Mouse (Mus musculus) Muller cell, postnatal 12 days (primary cell): ENCODE data around the gene Golga2.

Source experiments
- DNase-seq: peaks from one replicate; pipeline ENCODE4 v3.0.0-alpha.2; 2015; ENCODE audit errors: inconsistent ontology term

Golga2 gene

GRCm38 (mm10) chr2:32287334-32287840 is at the start of gene Golga2:
Gene Golga2, plus strand, starts transcription at chr2:32287384.
- no peak for DNase-seq

GRCm38 (mm10) chr2:32237571-32237970 is 49.6 kb upstream of the Golga2 start:
- no peak for DNase-seq

- no peak for DNase-seq
Observed at GRCm38 (mm10) chr2:32238708-32239435, 48.3 kb upstream of the Golga2 start.

GRCm38 (mm10) chr2:32240591-32240990 is 46.6 kb upstream of the Golga2 start:
- no peak for DNase-seq

- DNase-seq: no peak
Observed at GRCm38 (mm10) chr2:32242986-32243385, 44.2 kb upstream of the Golga2 start.

- DNase-seq: no peak
Observed at GRCm38 (mm10) chr2:32246741-32247140, 40.4 kb upstream of the Golga2 start.

- no peak for DNase-seq
Observed at GRCm38 (mm10) chr2:32248377-32249361, 38.5 kb upstream of the Golga2 start.

- no peak for DNase-seq
Observed at GRCm38 (mm10) chr2:32251791-32252527, 35.2 kb upstream of the Golga2 start.

GRCm38 (mm10) chr2:32252658-32253057 is 34.5 kb upstream of the Golga2 start:
- DNase-seq: no peak

GRCm38 (mm10) chr2:32253352-32253751 is 33.8 kb upstream of the Golga2 start:
- DNase-seq: no peak

- no peak for DNase-seq
Observed at GRCm38 (mm10) chr2:32254563-32254962, 32.6 kb upstream of the Golga2 start.

- DNase-seq: no peak
Observed at GRCm38 (mm10) chr2:32256273-32256672, 30.9 kb upstream of the Golga2 start.

- peak; percentile 14 for DNase-seq
Observed at GRCm38 (mm10) chr2:32258887-32259533, 28.2 kb upstream of the Golga2 start.

GRCm38 (mm10) chr2:32259657-32260417 is 27.3 kb upstream of the Golga2 start, which contains the start of gene Uck1:
Gene Uck1, minus strand, starts transcription at chr2:32260159.
- DNase-seq: peak; percentile 90

- no peak for DNase-seq
Observed at GRCm38 (mm10) chr2:32260635-32261034, 26.5 kb upstream of the Golga2 start.

GRCm38 (mm10) chr2:32275823-32276222 is 11.4 kb upstream of the Golga2 start:
- no peak for DNase-seq

- DNase-seq: no peak
Observed at GRCm38 (mm10) chr2:32282289-32282688, 4.9 kb upstream of the Golga2 start.

GRCm38 (mm10) chr2:32282727-32283126 is 4.5 kb upstream of the Golga2 start:
- DNase-seq: peak; percentile 24

- DNase-seq: no peak
Observed at GRCm38 (mm10) chr2:32283986-32284385, 3.2 kb upstream of the Golga2 start.

- peak; percentile 100 for DNase-seq
Observed at GRCm38 (mm10) chr2:32287923-32288367, 761 bp downstream of the Golga2 start, which contains the start of gene Swi5. Gene Swi5, minus strand, starts transcription at chr2:32288075.
